Mouse (Mus musculus) forebrain, embryonic 10.5 days (tissue): ENCODE results near the gene Gapt. TPM values are rescaled to one million over a fixed set of nuclear protein-coding genes. Genes with fewer than 3 reads are reported as not detected.
"Not testable (repeated sequence)": the region's sequence is repeated elsewhere in the genome, so short reads cannot be mapped to it uniquely, and the experiment has no call there.

Source experiments
- DNase-seq: peaks from one replicate; pipeline ENCODE4 v3.0.0-alpha.2; 2017; ENCODE audit warnings: low spot score; ENCODE audit errors: extremely low spot score
- H3K27ac ChIP-seq: fragments of 300-500 bp; sonication (generic); 2 replicates; pipeline ENCODE4 v1.5.1; 2016; ENCODE audit warnings: mild to moderate bottlenecking
- H3K27me3 ChIP-seq: fragments of 300-500 bp; sonication (generic); 2 replicates; pipeline ENCODE4 v1.6.1; 2016; ENCODE audit warnings: mild to moderate bottlenecking; ENCODE audit not compliant: poor library complexity, severe bottlenecking
- H3K36me3 ChIP-seq: fragments of 300-500 bp; sonication (generic); replicated peaks from 2 replicates; pipeline ENCODE4 v1.6.1; 2016; ENCODE audit warnings: mild to moderate bottlenecking, moderate library complexity
- H3K4me1 ChIP-seq: fragments of 300-500 bp; sonication (generic); 2 replicates; pipeline ENCODE4 v1.6.1; 2016
- H3K4me3 ChIP-seq: fragments of 300-500 bp; sonication (generic); 2 replicates; pipeline ENCODE4 v1.5.1; 2016; ENCODE audit warnings: mild to moderate bottlenecking, moderate library complexity
- H3K9me3 ChIP-seq: fragments of 300-500 bp; sonication (generic); 2 replicates; pipeline ENCODE4 v1.6.1; 2016; ENCODE audit warnings: mild to moderate bottlenecking, moderate library complexity
- WGBS: fragments of 180-500 bp; shearing (Covaris S2); methylation state at CpG from one replicate; pipeline ENCODE4 v1.1.7; 2016; 5-methylcytosine and 5-hydroxymethylcytosine counted together
- polyA plus RNA-seq: library from polyadenylated mRNA; unstranded; fragments of >200 nt; fragmentation: Nextera tagmentation; extraction: Ambion mirVana; gene quantifications from 2 replicates; pipeline ENCODE4 v1.2.1, GENCODE M21; 2016

Gapt gene
- polyA plus RNA-seq, result 0.14 and 0.17 TPM in 2 replicates

DNA sequence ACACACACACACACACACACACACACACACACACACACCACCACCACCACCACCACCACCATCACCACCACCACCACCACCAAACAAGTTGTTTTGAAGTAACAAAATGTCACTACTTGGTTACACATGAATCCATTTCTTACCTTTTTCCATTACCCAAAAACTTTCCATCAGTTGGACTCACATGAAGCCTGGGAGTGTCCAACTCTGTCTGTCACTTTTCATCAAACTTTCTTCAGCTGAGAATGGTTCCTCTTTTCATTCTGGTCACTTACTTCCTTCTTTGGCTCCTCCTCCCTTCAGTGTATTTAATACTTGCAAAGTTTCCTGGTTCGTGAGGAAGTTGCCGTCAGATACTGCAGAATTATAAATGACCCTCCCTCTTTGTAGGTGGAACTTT, at the start of gene Gapt:
Gapt (minus strand) TSS at position 259 of the 400 bp plus-strand sequence.
- Histone ChIP-seq H3K27ac (no peak within 1 kb of the TSS), H3K9me3 (no peaks in the 10 kb centered on the region), H3K27me3 (no peaks in the 10 kb centered on the region), H3K36me3 (no peaks in the 10 kb centered on the region), H3K4me1 (no peaks in the 10 kb centered on the region), H3K4me3 (no peak within 1 kb of the TSS)
- DNase-seq, result no peak
- WGBS, result 91% methylated on average over 2 of the region's 2 CpGs

GRCm38 (mm10) chr13:110406152-110406551, 49.2 kb upstream of the Gapt start:
- H3K9me3 ChIP-seq, result no peaks in the 10 kb centered on the region
- peaks cover 4% of the 10 kb centered on the region for H3K36me3 ChIP-seq
- no peak for DNase-seq
- H3K27ac ChIP-seq, result no peak overlapping the region
- H3K4me3 ChIP-seq, result no peak overlapping the region
- no peaks in the 10 kb centered on the region for H3K4me1 ChIP-seq
- no peaks in the 10 kb centered on the region for H3K27me3 ChIP-seq
- 85% methylated on average over 5 of the region's 5 CpGs for WGBS

- H3K4me1 ChIP-seq, result not testable (repeated sequence)
These were observed 47.7 kb upstream of the Gapt start for GRCm38 (mm10) chr13:110404686-110405085.

GRCm38 (mm10) chr13:110404059-110404458, 47.1 kb upstream of the Gapt start:
- no peak overlapping the region for H3K27ac ChIP-seq
- peaks cover 25% of the 10 kb centered on the region for H3K36me3 ChIP-seq
- 83% methylated on average over 8 of the region's 8 CpGs for WGBS
- no peaks in the 10 kb centered on the region for H3K4me1 ChIP-seq
- no peaks in the 10 kb centered on the region for H3K27me3 ChIP-seq
- no peak for DNase-seq
- H3K9me3 ChIP-seq, result no peaks in the 10 kb centered on the region
- H3K4me3 ChIP-seq, result no peak overlapping the region

More at GRCm38 (mm10) chr13:110404686-110405085, 47.7 kb upstream of the Gapt start:
- not testable (repeated sequence) for H3K27ac ChIP-seq, H3K9me3 ChIP-seq, H3K27me3 ChIP-seq, H3K4me3 ChIP-seq, DNase-seq
- peaks cover 19% of the 10 kb centered on the region for H3K36me3 ChIP-seq
- WGBS, result 90% methylated on average over 5 of the region's 5 CpGs

DNA sequence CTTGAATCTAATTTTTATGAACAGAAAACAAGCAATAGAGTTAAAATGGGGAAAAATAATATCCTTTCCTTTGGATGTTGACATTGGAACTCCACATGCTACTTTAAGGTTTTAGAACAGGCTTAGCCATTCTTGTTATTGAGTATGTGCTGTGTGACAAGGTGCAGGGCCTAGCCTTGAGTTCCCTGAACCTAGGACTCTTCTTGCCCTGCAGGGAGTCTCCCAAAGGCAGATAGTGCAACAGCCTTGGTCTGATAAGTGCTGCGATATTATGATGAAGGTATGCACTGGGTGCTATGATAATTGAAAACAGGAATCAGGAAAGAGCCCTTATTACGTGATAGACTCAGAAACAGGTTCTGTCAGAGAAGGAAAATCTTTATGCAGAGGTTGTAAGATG, 44.9 kb upstream of the Gapt start:
- Histone ChIP-seq H3K4me1 (no peaks in the 10 kb centered on the region), H3K9me3 (no peaks in the 10 kb centered on the region), H3K27me3 (peaks cover 3% of the 10 kb centered on the region; the same call in 1 of the 2 replicates), H3K4me3 (no peak overlapping the region), H3K36me3 (peaks cover 41% of the 10 kb centered on the region), H3K27ac (no peak overlapping the region)
- DNase-seq, result no peak
- 91% methylated on average over 2 of the region's 2 CpGs for WGBS

DNA sequence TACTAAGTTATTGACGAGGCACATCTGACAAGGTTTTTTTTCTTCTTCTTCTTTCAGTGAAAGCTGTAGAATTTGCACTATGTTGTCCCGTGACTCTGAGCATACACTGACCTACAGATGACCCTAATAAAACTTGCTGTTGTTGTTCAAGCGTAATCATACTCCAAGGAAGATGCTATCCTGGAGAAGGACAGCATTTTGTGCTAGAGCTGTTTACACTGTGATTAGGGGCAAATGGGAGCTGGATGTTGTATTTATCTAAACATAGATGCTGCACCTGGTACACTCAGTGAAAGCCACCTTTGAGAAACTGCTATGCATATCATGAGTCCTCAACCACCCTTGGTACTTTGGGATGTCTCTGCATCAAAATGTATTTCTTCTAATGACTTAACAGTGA, 44.4 kb upstream of the Gapt start:
- peaks cover 3% of the 10 kb centered on the region for H3K4me1 ChIP-seq
- 85% methylated on average over 3 of the region's 3 CpGs for WGBS
- H3K4me3 ChIP-seq, result no peak overlapping the region
- DNase-seq, result no peak
- H3K9me3 ChIP-seq, result no peaks in the 10 kb centered on the region
- H3K27ac ChIP-seq, result no peak overlapping the region
- peaks cover 6% of the 10 kb centered on the region; the same call in 1 of the 2 replicates for H3K27me3 ChIP-seq
- H3K36me3 ChIP-seq, result peaks cover 41% of the 10 kb centered on the region

DNA sequence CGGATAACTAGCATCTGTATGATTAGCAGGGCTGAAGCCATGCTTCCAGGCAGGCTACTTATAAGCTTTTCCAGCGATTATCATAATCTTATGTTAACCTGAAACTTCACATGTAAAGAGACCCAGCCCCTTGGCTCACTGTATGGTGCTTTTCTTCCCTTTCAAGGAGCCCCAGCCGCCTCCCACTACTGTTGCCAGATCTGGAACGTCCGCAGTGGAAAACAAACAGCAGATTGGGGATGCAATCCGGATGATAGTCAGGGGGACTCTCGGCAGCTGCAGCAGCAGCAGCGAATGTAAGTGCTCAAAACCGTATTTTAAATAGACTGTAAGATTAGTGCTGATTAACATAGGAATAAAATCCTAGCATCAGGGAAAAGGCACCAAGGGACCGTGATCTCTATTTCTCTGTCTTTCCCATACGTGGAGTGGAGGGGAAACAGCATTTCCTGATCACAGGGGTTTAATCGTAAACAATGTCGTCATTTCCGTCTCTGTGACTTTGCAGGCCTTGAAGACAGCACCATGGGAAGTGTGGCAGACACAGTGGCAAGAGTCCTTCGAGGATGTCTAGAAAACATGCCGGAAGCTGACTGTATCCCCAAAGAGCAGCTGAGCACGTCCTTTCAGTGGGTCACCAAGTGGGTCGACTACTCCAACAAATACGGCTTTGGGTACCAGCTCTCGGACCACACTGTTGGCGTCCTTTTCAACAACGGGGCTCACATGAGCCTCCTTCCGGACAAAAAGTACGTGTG, 41.7 kb upstream of the Gapt start:
- Histone ChIP-seq H3K27me3 (peaks cover 21% of the 10 kb centered on the region), H3K9me3 (no peaks in the 10 kb centered on the region), H3K4me3 (no peak overlapping the region), H3K27ac (no peak overlapping the region), H3K36me3 (peaks cover 41% of the 10 kb centered on the region), H3K4me1 (peaks cover 23% of the 10 kb centered on the region)
- 84% methylated on average over 24 of the region's 24 CpGs for WGBS
- no peak for DNase-seq

DNA sequence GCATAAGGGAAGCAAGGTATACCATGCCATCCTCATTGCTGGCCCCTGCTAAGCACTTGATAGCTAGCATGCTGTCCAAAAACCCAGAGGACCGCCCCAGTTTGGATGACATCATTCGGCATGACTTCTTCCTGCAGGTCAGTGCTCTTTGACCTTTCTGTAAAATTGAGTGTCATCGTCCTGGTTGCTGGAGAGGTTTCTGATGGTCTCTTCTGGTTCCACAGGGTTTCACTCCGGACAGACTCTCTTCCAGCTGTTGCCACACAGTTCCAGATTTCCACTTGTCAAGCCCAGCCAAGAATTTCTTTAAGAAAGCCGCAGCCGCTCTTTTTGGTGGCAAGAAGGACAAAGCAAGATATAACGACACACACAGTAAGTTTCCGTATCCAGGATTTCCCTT, 40.8 kb upstream of the Gapt start:
- peaks cover 30% of the 10 kb centered on the region for H3K27me3 ChIP-seq
- no peaks in the 10 kb centered on the region for H3K9me3 ChIP-seq
- peaks cover 24% of the 10 kb centered on the region for H3K4me1 ChIP-seq
- no peak for DNase-seq
- no peak overlapping the region for H3K4me3 ChIP-seq
- peaks cover 41% of the 10 kb centered on the region for H3K36me3 ChIP-seq
- H3K27ac ChIP-seq, result no peak overlapping the region
- WGBS, result 92% methylated on average over 8 of the region's 8 CpGs

DNA sequence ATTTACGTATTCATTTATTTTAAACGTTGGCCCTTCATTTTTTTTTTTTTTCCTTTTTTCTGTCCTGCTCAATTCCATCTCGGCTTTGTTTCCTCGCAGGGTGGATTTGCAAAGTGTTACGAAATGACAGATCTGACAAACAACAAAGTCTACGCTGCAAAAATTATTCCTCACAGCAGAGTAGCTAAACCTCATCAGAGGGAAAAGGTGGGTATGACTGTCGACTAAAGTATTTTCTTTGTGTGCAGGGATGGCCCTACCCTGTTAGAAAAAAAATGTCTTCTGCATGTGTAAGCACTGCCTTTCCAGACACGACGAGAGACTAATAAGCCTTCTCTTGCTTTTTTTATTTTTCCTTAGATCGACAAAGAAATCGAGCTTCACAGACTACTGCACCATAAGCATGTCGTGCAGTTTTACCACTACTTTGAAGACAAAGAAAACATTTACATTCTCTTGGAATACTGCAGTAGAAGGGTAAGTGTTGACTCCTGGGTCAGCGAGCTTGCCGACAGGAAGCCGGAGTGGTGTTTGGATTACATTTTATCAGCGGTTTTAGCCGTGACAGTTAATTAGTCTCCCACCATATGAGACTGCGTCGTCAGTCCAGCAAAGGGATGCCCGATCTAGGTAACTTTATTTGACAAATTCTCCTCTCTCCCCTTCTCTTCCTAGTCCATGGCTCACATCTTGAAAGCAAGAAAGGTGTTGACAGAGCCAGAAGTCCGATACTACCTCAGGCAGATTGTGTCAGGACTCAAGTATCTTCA, 39.1 kb upstream of the Gapt start:
- DNase-seq, result no peak
- peaks cover 32% of the 10 kb centered on the region for H3K27me3 ChIP-seq
- H3K4me3 ChIP-seq, result peak overlapping the region; percentile 75
- H3K4me1 ChIP-seq, result peaks cover 27% of the 10 kb centered on the region
- peak overlapping the region; percentile 20; the same call in 1 of the 2 replicates for H3K27ac ChIP-seq
- H3K9me3 ChIP-seq, result no peaks in the 10 kb centered on the region
- peaks cover 37% of the 10 kb centered on the region for H3K36me3 ChIP-seq
- 40% methylated on average over 21 of the region's 21 CpGs for WGBS

GRCm38 (mm10) chr13:110395179-110395794, 38.3 kb upstream of the Gapt start:
- H3K27me3 ChIP-seq, result peaks cover 32% of the 10 kb centered on the region
- DNase-seq, result no peak
- under 1% methylated on average over 35 of the region's 41 CpGs for WGBS
- H3K4me1 ChIP-seq, result peaks cover 27% of the 10 kb centered on the region
- H3K9me3 ChIP-seq, result no peaks in the 10 kb centered on the region
- peak overlapping the region; percentile 75 for H3K4me3 ChIP-seq
- peak overlapping the region; percentile 85 for H3K27ac ChIP-seq
- peaks cover 29% of the 10 kb centered on the region for H3K36me3 ChIP-seq

DNA sequence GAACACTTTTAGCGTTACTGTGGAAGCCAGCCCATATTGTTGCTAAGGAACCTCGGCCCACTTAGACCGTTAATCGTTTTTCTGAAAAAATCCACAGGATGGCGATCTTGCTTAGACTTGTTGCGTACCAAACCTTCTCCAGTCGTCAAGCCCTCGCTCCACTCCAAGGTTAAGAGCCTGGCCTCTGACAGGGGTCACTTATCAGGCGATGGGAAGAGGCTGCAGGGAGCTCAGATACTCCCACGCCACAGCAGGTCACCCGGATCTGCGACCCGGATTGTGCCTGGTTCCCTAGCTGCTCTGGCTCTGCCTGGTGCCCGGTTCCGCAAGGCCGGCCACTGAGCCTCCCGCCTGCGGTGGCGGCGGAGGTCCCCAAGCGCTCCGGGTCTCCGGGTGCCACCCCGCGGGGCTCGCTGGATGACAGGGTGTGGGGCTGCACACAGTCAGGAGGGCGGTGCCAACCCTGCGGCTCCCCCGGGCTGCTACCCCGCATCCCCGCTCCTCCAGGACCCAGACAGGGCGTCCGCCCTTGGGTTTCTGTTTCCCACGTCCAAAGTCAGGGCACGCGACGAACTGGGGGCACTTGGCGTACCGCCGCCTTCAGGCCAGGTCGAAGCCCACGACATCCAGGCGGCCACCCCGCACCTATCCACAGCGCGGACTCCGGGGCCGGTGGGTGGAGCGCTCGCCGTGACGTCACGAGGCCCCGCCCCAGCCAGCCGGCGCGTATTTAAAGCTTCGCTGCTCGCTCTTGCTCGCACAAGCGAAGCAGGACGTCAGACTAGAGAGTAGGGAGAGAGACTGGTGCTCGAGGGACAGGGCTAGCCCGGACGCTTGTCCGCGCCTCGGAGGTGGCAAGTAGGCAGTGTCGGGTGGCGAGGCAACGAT, 37.5 kb upstream of the Gapt start, which contains the start of gene Plk2:
Plk2 (plus strand) TSS at position 756 of the 888 bp plus-strand sequence.
- Histone ChIP-seq H3K36me3 (peaks cover 21% of the 10 kb centered on the region), H3K4me1 (peaks cover 27% of the 10 kb centered on the region), H3K9me3 (peaks cover 5% of the 10 kb centered on the region), H3K4me3 (peak within 1 kb of the TSS; percentile 75), H3K27ac (peak within 1 kb of the TSS; percentile 85), H3K27me3 (peaks cover 32% of the 10 kb centered on the region)
- peak; percentile 92 for DNase-seq
- under 1% methylated on average over 71 of the region's 71 CpGs for WGBS

- Histone ChIP-seq H3K4me3 (no peak overlapping the region), H3K4me1 (peaks cover 27% of the 10 kb centered on the region), H3K9me3 (peaks cover 12% of the 10 kb centered on the region), H3K27ac (no peak overlapping the region), H3K36me3 (peaks cover 2% of the 10 kb centered on the region), H3K27me3 (peaks cover 32% of the 10 kb centered on the region)
- DNase-seq, result no peak
- 47% methylated on average over 3 of the region's 3 CpGs for WGBS
These were observed 35.6 kb upstream of the Gapt start for GRCm38 (mm10) chr13:110392631-110393030.
